Mouse (Mus musculus) kidney, postnatal 0 days (tissue): Measurements from ENCODE around the gene Polrmt. TPM values are rescaled to one million over a fixed set of nuclear protein-coding genes. Genes with fewer than 3 reads are reported as not detected.
A peak's percentile ranks its signal among the peaks of the same experiment; 100 is the strongest.

ENCODE experiments used
- ATAC-seq: fragments of 200-750 bp; cut with Nextera tagmentation; replicated peaks from 2 replicates; pipeline ENCODE4 v1.8.0; 2017; ENCODE audit warnings: low read depth, moderate number of reproducible peaks, moderate TSS enrichment, moderate library complexity; ENCODE audit not compliant: low FRiP score
- DNase-seq: peaks from one replicate; pipeline ENCODE4 v3.0.0-alpha.2; 2016; ENCODE audit warnings: low spot score
- H3K27ac ChIP-seq: fragments of 300-500 bp; sonication (generic); 2 replicates; pipeline ENCODE4 v1.5.1; 2014; ENCODE audit warnings: mild to moderate bottlenecking
- H3K27me3 ChIP-seq: fragments of 300-500 bp; sonication (generic); 2 replicates; pipeline ENCODE4 v1.6.1; 2014; ENCODE audit warnings: low read length, mixed read lengths; ENCODE audit not compliant: insufficient read depth
- H3K36me3 ChIP-seq: fragments of 300-500 bp; sonication (generic); 2 replicates; pipeline ENCODE4 v1.6.1; 2014; ENCODE audit warnings: low read length, mixed read lengths; ENCODE audit not compliant: insufficient read depth
- H3K4me1 ChIP-seq: fragments of 300-500 bp; sonication (generic); replicated peaks from 2 replicates; pipeline ENCODE4 v1.6.1; 2014; ENCODE audit warnings: antibody characterized with exemption, low read length, mixed read lengths; ENCODE audit not compliant: insufficient read depth
- H3K4me2 ChIP-seq: fragments of 300-500 bp; sonication (generic); 2 replicates; pipeline ENCODE4 v1.6.1; 2014; ENCODE audit warnings: mild to moderate bottlenecking, low read length, moderate library complexity, mixed read lengths
- H3K4me3 ChIP-seq: fragments of 300-500 bp; sonication (generic); replicated peaks from 2 replicates; pipeline ENCODE4 v1.5.1; 2014; ENCODE audit warnings: low read depth, low read length
- H3K9ac ChIP-seq: fragments of 300-500 bp; sonication (generic); 2 replicates; pipeline ENCODE4 v1.6.1; 2014; ENCODE audit warnings: low read depth, low read length
- H3K9me3 ChIP-seq: fragments of 300-500 bp; sonication (generic); replicated peaks from 2 replicates; pipeline ENCODE4 v1.6.1; 2016; ENCODE audit warnings: low read length, inconsistent platforms, mixed read lengths
- CTCF ChIP-seq: IDR thresholded peaks from 2 replicates; pipeline ENCODE4 v1.5.1; 2016; ENCODE audit warnings: antibody characterized with exemption, low read depth, mild to moderate bottlenecking, moderate library complexity
- WGBS: fragments of 180-500 bp; shearing (Covaris S2); extraction: QIAGEN DNeasy Blood & Tissue Kit; methylation state at CpG from one replicate; pipeline ENCODE4 v1.1.7; 2014; 5-methylcytosine and 5-hydroxymethylcytosine counted together
- polyA plus RNA-seq: library from polyadenylated mRNA; unstranded; fragments of >200 nt; fragmentation: Nextera tagmentation; extraction: Ambion mirVana; gene quantifications from 2 replicates; pipeline ENCODE4 v1.2.1, GENCODE M21; 2015

The Polrmt gene
- polyA plus RNA-seq, 1 experiment from 2014 or later = 38.5 TPM

DNA sequence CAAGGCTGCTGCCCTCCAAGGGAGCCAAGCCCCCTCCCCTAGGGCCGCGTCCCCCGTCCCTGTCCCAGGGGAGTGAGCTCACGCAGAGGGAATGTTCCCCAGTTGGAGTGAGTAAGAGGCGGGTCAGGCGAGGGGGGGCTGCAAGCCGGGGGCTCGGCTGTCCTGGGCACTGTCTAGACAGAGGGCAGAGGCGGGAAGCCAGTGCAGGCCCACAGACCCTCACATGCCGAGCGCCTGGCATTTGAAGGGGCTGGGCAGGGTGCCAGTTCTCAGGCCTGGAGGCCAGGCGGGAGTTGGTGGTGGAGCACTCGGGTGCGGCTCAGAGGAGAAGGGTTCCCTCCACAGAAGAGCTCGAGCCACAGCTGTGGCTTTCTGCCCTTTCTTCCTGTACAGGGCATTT, 31.6 kb upstream of the Polrmt start:
- Histone ChIP-seq H3K4me1 (peaks cover 21% of the 10 kb centered on the region; the same call in 1 of the 2 replicates), H3K27me3 (no peaks in the 10 kb centered on the region), H3K4me2 (peak overlapping the region; percentile 76), H3K9ac (no peak overlapping the region), H3K27ac (peak overlapping the region; percentile 75), H3K36me3 (no peaks in the 10 kb centered on the region), H3K4me3 (peak overlapping the region; percentile 51), H3K9me3 (no peaks in the 10 kb centered on the region)
- no peak for TF ChIP-seq CTCF
- peak; percentile 75 for DNase-seq
- no peak for ATAC-seq
- WGBS = 6% methylated on average over 15 of the region's 15 CpGs

- Histone ChIP-seq H3K27me3 (no peaks in the 10 kb centered on the region), H3K4me1 (peaks cover 21% of the 10 kb centered on the region; the same call in 1 of the 2 replicates), H3K4me2 (peak within 1 kb of the TSS; percentile 76), H3K9ac (peak within 1 kb of the TSS; percentile 67), H3K4me3 (peak within 1 kb of the TSS; percentile 51), H3K9me3 (no peaks in the 10 kb centered on the region), H3K36me3 (no peaks in the 10 kb centered on the region), H3K27ac (peak within 1 kb of the TSS; percentile 75)
- DNase-seq (peak; percentile 67), ATAC-seq (no peak)
- no peak for TF ChIP-seq CTCF
- 1% methylated on average over 39 of the region's 39 CpGs for WGBS
Measured at GRCm38 (mm10) chr10:79777103-79777531, 30.7 kb upstream of the Polrmt start, which contains the start of gene Fstl3. Fstl3 (plus strand) TSS chr10:79777272.

DNA sequence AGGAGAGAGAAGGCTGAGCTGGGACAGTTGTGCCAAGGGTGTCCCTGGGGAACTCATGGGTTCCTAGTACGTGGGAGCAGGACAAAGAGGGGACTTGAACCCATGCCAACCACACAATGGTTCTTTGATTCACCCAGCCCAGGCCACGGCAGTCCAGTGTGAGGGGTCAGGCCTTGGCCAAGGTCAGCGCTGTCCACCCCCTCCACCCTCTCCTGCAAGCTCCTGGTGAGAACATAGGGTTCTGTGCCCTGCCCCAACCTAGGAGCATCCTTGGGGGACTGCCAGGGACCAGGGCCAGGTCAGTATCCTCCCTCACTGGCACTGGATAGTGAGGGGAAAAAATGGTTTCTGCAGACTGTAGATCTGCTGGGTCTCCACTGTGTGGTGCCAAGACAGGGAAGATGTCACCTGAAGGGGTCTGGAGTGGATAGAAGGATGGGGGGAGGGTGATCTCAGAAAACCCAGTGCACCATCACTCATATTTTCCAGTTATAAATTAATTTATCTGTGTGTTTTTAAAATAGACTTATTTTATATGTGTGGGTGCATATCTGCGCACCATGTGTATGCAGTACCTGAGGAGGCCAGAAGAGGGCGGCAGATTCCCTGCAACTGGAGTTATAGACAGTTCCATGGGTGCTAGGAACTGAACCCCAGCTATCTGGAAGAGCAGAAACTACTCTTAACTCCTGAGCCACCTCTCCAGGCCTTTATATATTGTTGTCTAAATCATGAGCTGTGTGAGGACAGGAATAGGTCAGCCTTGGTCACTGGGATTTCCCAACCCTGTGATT, 28.3 kb upstream of the Polrmt start:
- Histone ChIP-seq H3K36me3 (no peaks in the 10 kb centered on the region), H3K27ac (no peak overlapping the region), H3K4me2 (no peak overlapping the region), H3K4me1 (peaks cover 16% of the 10 kb centered on the region; the same call in 1 of the 2 replicates), H3K27me3 (no peaks in the 10 kb centered on the region), H3K9ac (no peak overlapping the region), H3K4me3 (no peak overlapping the region), H3K9me3 (no peaks in the 10 kb centered on the region)
- no peak for DNase-seq
- WGBS = 62% methylated on average over 5 of the region's 5 CpGs
- TF ChIP-seq CTCF = peak; percentile 47; the same call in 1 of the 2 replicates
- no peak for ATAC-seq

- Histone ChIP-seq H3K27ac (no peak overlapping the region), H3K9ac (no peak overlapping the region), H3K4me1 (peaks cover 5% of the 10 kb centered on the region), H3K9me3 (no peaks in the 10 kb centered on the region), H3K27me3 (no peaks in the 10 kb centered on the region), H3K36me3 (no peaks in the 10 kb centered on the region), H3K4me3 (no peak overlapping the region), H3K4me2 (no peak overlapping the region)
- ATAC-seq (no peak), DNase-seq (no peak)
- no peak for TF ChIP-seq CTCF
- 83% methylated on average over 2 of the region's 2 CpGs for WGBS
Measured at GRCm38 (mm10) chr10:79773208-79773607, 26.8 kb upstream of the Polrmt start.

- WGBS = 90% methylated on average over 3 of the region's 3 CpGs
- Histone ChIP-seq H3K9me3 (no peaks in the 10 kb centered on the region), H3K36me3 (no peaks in the 10 kb centered on the region), H3K27me3 (no peaks in the 10 kb centered on the region), H3K4me3 (no peak overlapping the region), H3K9ac (no peak overlapping the region), H3K27ac (no peak overlapping the region), H3K4me2 (no peak overlapping the region), H3K4me1 (peaks cover 7% of the 10 kb centered on the region)
- peak; percentile 34; the same call in 1 of the 2 replicates for TF ChIP-seq CTCF
- ATAC-seq = no peak
- no peak for DNase-seq
Measured at GRCm38 (mm10) chr10:79772320-79772719, 25.9 kb upstream of the Polrmt start.

GRCm38 (mm10) chr10:79769329-79769728, 22.9 kb upstream of the Polrmt start:
- ATAC-seq (no peak), DNase-seq (no peak)
- Histone ChIP-seq H3K36me3 (no peaks in the 10 kb centered on the region), H3K27ac (no peak overlapping the region), H3K4me1 (peaks cover 20% of the 10 kb centered on the region), H3K27me3 (no peaks in the 10 kb centered on the region), H3K9ac (no peak overlapping the region), H3K4me2 (no peak overlapping the region), H3K9me3 (no peaks in the 10 kb centered on the region), H3K4me3 (no peak overlapping the region)
- WGBS = 24% methylated on average over 4 of the region's 4 CpGs
- no peak for TF ChIP-seq CTCF
